Comparison of ENCODE assay signal across 33 mouse cellular contexts in genomic region chr7:47066942-47067341, GRCm38 (mm10).
"Had no signal": no experiment of that assay in that cellular context is flagged by ENCODE, and none has a peak within 500 bp of the region (broad histone marks: within the 10 kb centered on the region; RNA-seq: fewer than 3 reads in every experiment).

No protein-coding gene starts in this region.

- H3K4me1 ChIP-seq: heart, embryonic 10.5 days; heart, embryonic 12.5 days; heart, embryonic 13.5 days; heart, embryonic 15.5 days; hindbrain, embryonic 10.5 days; hindbrain, embryonic 12.5 days; hindbrain, embryonic 13.5 days; hindbrain, embryonic 15.5 days; intestine, embryonic 15.5 days; kidney, embryonic 15.5 days had no signal

- ATAC-seq: hindbrain, embryonic 16.5 days; hindbrain, postnatal 0 days; inflammation-experienced regulatory T-cells, adult 6 months; intestine, embryonic 15.5 days had no signal

- H3K9ac ChIP-seq: heart, embryonic 12.5 days; heart, embryonic 13.5 days; heart, embryonic 15.5 days; hindbrain, embryonic 12.5 days; hindbrain, embryonic 13.5 days; hindbrain, embryonic 14.5 days; hindbrain, embryonic 15.5 days; intestine, embryonic 15.5 days; kidney, embryonic 15.5 days had no signal

- H3K4me3 ChIP-seq: heart, adult 2 months; heart, embryonic 10.5 days; heart, embryonic 12.5 days; heart, embryonic 13.5 days; heart, embryonic 15.5 days; hindbrain, embryonic 10.5 days; hindbrain, embryonic 12.5 days; hindbrain, embryonic 13.5 days; hindbrain, embryonic 15.5 days; intestine, embryonic 15.5 days; kidney, embryonic 15.5 days; layer of hippocampus, adult 2 months had no signal

- H3K4me2 ChIP-seq: heart, embryonic 11.5 days; heart, embryonic 12.5 days; heart, embryonic 13.5 days; heart, embryonic 15.5 days; hindbrain, embryonic 12.5 days; hindbrain, embryonic 13.5 days; hindbrain, embryonic 14.5 days; hindbrain, embryonic 15.5 days; intestine, embryonic 15.5 days; kidney, embryonic 15.5 days had no signal

- DNase-seq: heart, adult 2 months; heart, postnatal 10 days; heart, postnatal 14 days; heart, postnatal 36 days; heart, postnatal 4 days; kidney, adult 11 months; kidney, adult 18-20 months; kidney, adult 2 months; kidney, adult 8-10 months; kidney, adult 9 months; kidney, postnatal 10 days; kidney, postnatal 14 days; kidney, postnatal 25 days; kidney, postnatal 36 days; kidney, postnatal 4 days; layer of hippocampus, adult 9-11 months had no signal

- H3K9me3 ChIP-seq: heart, embryonic 10.5 days; heart, embryonic 12.5 days; heart, embryonic 13.5 days; heart, embryonic 15.5 days; hindbrain, embryonic 10.5 days; hindbrain, embryonic 12.5 days; hindbrain, embryonic 13.5 days; hindbrain, embryonic 15.5 days; intestine, embryonic 15.5 days; kidney, embryonic 15.5 days had no signal

- H3K36me3 ChIP-seq: heart, embryonic 10.5 days; heart, embryonic 12.5 days; heart, embryonic 13.5 days; heart, embryonic 15.5 days; hindbrain, embryonic 10.5 days; hindbrain, embryonic 12.5 days; hindbrain, embryonic 13.5 days; hindbrain, embryonic 15.5 days; intestine, embryonic 15.5 days; kidney, embryonic 15.5 days had no signal

- H3K27ac ChIP-seq: heart, adult 2 months; heart, embryonic 10.5 days; heart, embryonic 13.5 days; heart, embryonic 15.5 days; hindbrain, embryonic 10.5 days; hindbrain, embryonic 12.5 days; hindbrain, embryonic 13.5 days; hindbrain, embryonic 14.5 days; hindbrain, embryonic 15.5 days; hindbrain, postnatal 0 days; intestine, embryonic 15.5 days; kidney, embryonic 15.5 days; kidney, postnatal 0 days; layer of hippocampus, adult 2 months had no signal

- H3K27me3 ChIP-seq: heart, embryonic 12.5 days; heart, embryonic 13.5 days; heart, embryonic 15.5 days; hindbrain, embryonic 12.5 days; hindbrain, embryonic 13.5 days; hindbrain, embryonic 15.5 days; intestine, embryonic 15.5 days; kidney, embryonic 15.5 days had no signal
